Mouse (Mus musculus) liver, postnatal 0 days (tissue): ENCODE data around the gene Dazap2. TPM values are rescaled to one million over a fixed set of nuclear protein-coding genes. Genes with fewer than 3 reads are reported as not detected.
A peak's percentile ranks its signal among the peaks of the same experiment; 100 is the strongest.

ENCODE experiments used
- ATAC-seq: fragments of 200-750 bp; cut with Nextera tagmentation; 2 replicates; pipeline ENCODE4 v1.8.0; 2017; ENCODE audit warnings: mild to moderate bottlenecking, moderate library complexity
- DNase-seq: peaks from one replicate; pipeline ENCODE4 v3.0.0-alpha.2; 2016
- H3K27ac ChIP-seq: fragments of 300-500 bp; sonication (generic); 2 replicates; pipeline ENCODE4 v1.5.1; 2014; ENCODE audit warnings: antibody characterized with exemption, moderate library complexity, mild to moderate bottlenecking, low read depth
- H3K27me3 ChIP-seq: fragments of 300-500 bp; sonication (generic); 2 replicates; pipeline ENCODE4 v1.6.1; 2014; ENCODE audit warnings: low read length, control low read depth, mixed read lengths; ENCODE audit not compliant: insufficient read depth
- H3K36me3 ChIP-seq: fragments of 300-500 bp; sonication (generic); replicated peaks from 2 replicates; pipeline ENCODE4 v1.6.1; 2014; ENCODE audit warnings: mild to moderate bottlenecking, control low read depth, low read length, moderate library complexity, mixed read lengths; ENCODE audit not compliant: insufficient read depth
- H3K4me1 ChIP-seq: fragments of 300-500 bp; sonication (generic); 2 replicates; pipeline ENCODE4 v1.6.1; 2014; ENCODE audit warnings: antibody characterized with exemption, mild to moderate bottlenecking, control low read depth; ENCODE audit not compliant: insufficient read depth
- H3K4me2 ChIP-seq: fragments of 300-500 bp; sonication (generic); 2 replicates; pipeline ENCODE4 v1.6.1; 2014; ENCODE audit warnings: low read depth, mild to moderate bottlenecking, low read length, moderate library complexity, mixed read lengths
- H3K4me3 ChIP-seq: fragments of 300-500 bp; sonication (generic); 2 replicates; pipeline ENCODE4 v1.5.1; 2014; ENCODE audit warnings: low read depth, low read length
- H3K9ac ChIP-seq: fragments of 300-500 bp; sonication (generic); replicated peaks from 2 replicates; pipeline ENCODE4 v1.6.1; 2014; ENCODE audit warnings: mild to moderate bottlenecking, moderate library complexity
- H3K9me3 ChIP-seq: fragments of 300-500 bp; sonication (generic); 2 replicates; pipeline ENCODE4 v1.6.1; 2016; ENCODE audit warnings: mild to moderate bottlenecking, control low read depth, low read length, mixed read lengths
- CTCF ChIP-seq: sonication (generic); IDR thresholded peaks from 2 replicates; pipeline ENCODE4 v1.5.1; 2016; ENCODE audit warnings: antibody characterized with exemption, low read depth
- EP300 ChIP-seq: IDR thresholded peaks from 2 replicates; pipeline ENCODE4 v1.6.1; 2016; ENCODE audit warnings: antibody characterized with exemption, low read depth, mild to moderate bottlenecking
- WGBS: fragments of 180-500 bp; shearing (Covaris S2); extraction: QIAGEN DNeasy Blood & Tissue Kit; methylation state at CpG from one replicate; pipeline ENCODE4 v1.1.7; 2014; ENCODE audit not compliant: insufficient replicate concordance; 5-methylcytosine and 5-hydroxymethylcytosine counted together
- microRNA-seq: library from miRNA; unstranded; fragments of <30 nt; microRNA quantifications from one replicate; pipeline ENCODE4, GENCODE M21; 2016
- polyA plus RNA-seq: library from polyadenylated mRNA; unstranded; fragments of >200 nt; fragmentation: Nextera tagmentation; extraction: Ambion mirVana; gene quantifications from 2 replicates; pipeline ENCODE4 v1.2.1, GENCODE M21; 2015

Dazap2 gene
- polyA plus RNA-seq, 1 experiment from 2014 or later = 146 TPM

- H3K4me1 ChIP-seq = peaks cover 32% of the 10 kb centered on the region
- no peaks in the 10 kb centered on the region; the same call in 1 of the 2 replicates for H3K36me3 ChIP-seq
- H3K9me3 ChIP-seq = no peaks in the 10 kb centered on the region
- H3K27me3 ChIP-seq = no peaks in the 10 kb centered on the region
- no peak for TF ChIP-seq EP300
- TF ChIP-seq CTCF = no peak
- ATAC-seq (0 out of 2 replicates have a peak, but pooled peaks have one; percentile 19), DNase-seq (peak; percentile 29)
- H3K9ac ChIP-seq = no peak overlapping the region; the same call in 1 of the 2 replicates
- peak overlapping the region; percentile 71 for H3K4me2 ChIP-seq
- H3K27ac ChIP-seq = peak overlapping the region; percentile 70
- H3K4me3 ChIP-seq = peak overlapping the region; percentile 52
- WGBS = 6% methylated on average over 7 of the region's 7 CpGs
These were observed 51.1 kb downstream of the Dazap2 start for GRCm38 (mm10) chr15:100666219-100666696.

GRCm38 (mm10) chr15:100666851-100667250 lies 51.7 kb downstream of the Dazap2 start:
- WGBS = 16% methylated on average over 12 of the region's 12 CpGs
- Histone ChIP-seq H3K9ac (peak overlapping the region; percentile 41; the same call in 1 of the 2 replicates), H3K27ac (peak overlapping the region; percentile 70), H3K4me2 (peak overlapping the region; percentile 71), H3K36me3 (no peaks in the 10 kb centered on the region), H3K27me3 (no peaks in the 10 kb centered on the region), H3K4me1 (peaks cover 32% of the 10 kb centered on the region), H3K9me3 (no peaks in the 10 kb centered on the region), H3K4me3 (peak overlapping the region; percentile 52)
- ATAC-seq (no peak), DNase-seq (no peak)
- TF ChIP-seq CTCF (no peak), EP300 (no peak)

DNA sequence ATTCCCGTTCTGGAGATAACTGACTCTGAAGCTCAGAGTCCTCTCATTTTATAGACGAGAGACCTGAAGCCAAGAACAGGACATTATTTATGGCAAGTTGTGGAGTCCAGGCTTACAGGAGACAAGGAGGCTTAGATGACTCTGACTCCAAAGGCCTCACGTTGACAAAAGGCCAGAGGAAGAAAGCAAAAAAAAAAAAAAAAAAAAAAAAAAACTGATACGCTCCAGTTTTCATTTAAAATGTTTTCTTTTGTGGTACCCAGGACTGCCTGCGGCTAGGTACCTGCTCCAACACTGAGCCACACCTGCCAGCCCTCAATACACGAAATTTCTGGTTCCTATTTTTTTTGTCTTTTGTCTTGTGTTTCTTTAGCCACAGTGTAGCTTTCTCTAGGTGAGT lies 52.3 kb downstream of the Dazap2 start:
- no peaks in the 10 kb centered on the region for H3K27me3 ChIP-seq
- H3K4me3 ChIP-seq = peak overlapping the region; percentile 52
- no peak for TF ChIP-seq CTCF
- TF ChIP-seq EP300 = no peak
- DNase-seq (no peak), ATAC-seq (no peak)
- H3K36me3 ChIP-seq = no peaks in the 10 kb centered on the region
- H3K4me2 ChIP-seq = peak overlapping the region; percentile 71
- H3K27ac ChIP-seq = peak overlapping the region; percentile 70
- 29% methylated on average over 6 of the region's 6 CpGs for WGBS
- H3K9me3 ChIP-seq = no peaks in the 10 kb centered on the region
- peaks cover 32% of the 10 kb centered on the region for H3K4me1 ChIP-seq
- peak overlapping the region; percentile 41; the same call in 1 of the 2 replicates for H3K9ac ChIP-seq

DNA sequence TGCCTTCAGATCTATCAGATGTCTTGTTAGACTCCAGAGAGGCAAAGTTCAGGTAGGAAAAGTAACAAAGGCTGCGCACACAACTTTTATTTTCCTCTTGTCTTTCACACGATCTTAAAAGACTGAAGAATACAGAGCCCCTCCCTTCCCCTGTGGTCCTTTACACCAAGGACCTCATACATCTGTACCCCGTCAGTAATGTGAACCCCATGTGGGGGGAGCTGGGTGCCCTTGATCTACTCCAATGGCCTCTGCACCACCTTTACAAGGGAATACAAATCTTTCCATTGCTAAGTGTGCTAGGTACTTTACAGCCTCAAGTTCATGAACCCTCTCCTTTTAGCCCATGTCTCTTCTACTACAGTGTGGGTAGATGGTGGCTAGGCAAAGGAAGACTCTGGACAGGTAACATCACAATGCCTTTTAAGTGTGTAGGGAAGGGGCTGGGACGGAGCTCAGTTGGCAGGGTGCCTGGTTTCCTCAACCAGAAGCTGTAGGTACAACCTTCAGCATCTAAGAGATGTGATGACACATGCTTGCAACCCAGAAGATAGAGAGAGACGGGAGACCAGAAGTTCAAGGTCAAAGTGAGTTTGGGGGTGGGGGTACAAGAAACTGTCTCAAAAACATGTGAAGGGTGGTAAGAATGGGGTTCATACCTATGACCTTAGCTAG lies 52.9 kb downstream of the Dazap2 start:
- 51% methylated on average over 5 of the region's 5 CpGs for WGBS
- ATAC-seq (no peak), DNase-seq (no peak)
- no peak for TF ChIP-seq CTCF
- TF ChIP-seq EP300 = no peak
- peak overlapping the region; percentile 16; the same call in 1 of the 2 replicates for H3K9ac ChIP-seq
- H3K27ac ChIP-seq = peak overlapping the region; percentile 52
- H3K36me3 ChIP-seq = no peaks in the 10 kb centered on the region
- H3K4me1 ChIP-seq = peaks cover 35% of the 10 kb centered on the region
- H3K4me2 ChIP-seq = peak overlapping the region; percentile 71
- no peaks in the 10 kb centered on the region for H3K27me3 ChIP-seq
- H3K4me3 ChIP-seq = peak overlapping the region; percentile 52
- no peaks in the 10 kb centered on the region for H3K9me3 ChIP-seq

DNA sequence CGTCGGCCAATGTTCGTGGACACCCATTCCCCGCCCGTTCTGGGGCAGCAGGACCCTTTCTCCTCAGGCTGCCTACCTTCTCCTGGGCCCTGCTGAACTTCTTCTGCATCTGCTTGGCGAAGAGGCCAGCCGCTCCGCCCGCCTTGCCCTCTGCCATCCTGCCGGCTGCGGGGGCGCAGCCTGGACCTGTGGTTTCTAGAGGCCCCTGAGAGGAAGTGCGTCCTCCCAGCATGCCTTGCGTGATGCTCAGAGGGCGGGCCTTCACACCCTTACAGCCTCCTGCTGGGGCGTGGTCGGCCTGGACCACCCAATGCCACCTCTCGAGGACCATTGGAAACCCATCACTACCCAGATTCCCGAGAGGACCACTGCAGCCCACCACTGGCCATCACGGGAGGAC lies 54.2 kb downstream of the Dazap2 start, which contains the start of gene Bin2:
Bin2 (minus strand) TSS at position 217 of the 400 bp plus-strand sequence.
- peak; percentile 78 for DNase-seq
- Histone ChIP-seq H3K4me2 (peak within 1 kb of the TSS; percentile 71), H3K27me3 (no peaks in the 10 kb centered on the region), H3K36me3 (no peaks in the 10 kb centered on the region), H3K9me3 (no peaks in the 10 kb centered on the region), H3K4me3 (peak within 1 kb of the TSS; percentile 52), H3K4me1 (peaks cover 39% of the 10 kb centered on the region), H3K27ac (peak within 1 kb of the TSS; percentile 64; the same call in 1 of the 2 replicates), H3K9ac (peak within 1 kb of the TSS; percentile 63)
- ATAC-seq = peak; percentile 37; the same call in 1 of the 2 replicates
- TF ChIP-seq EP300 (no peak), CTCF (no peak)
- 37% methylated on average over 20 of the region's 20 CpGs for WGBS

- TF ChIP-seq EP300 (no peak), CTCF (no peak)
- H3K4me2 ChIP-seq = no peak overlapping the region; the same call in 1 of the 2 replicates
- no peak overlapping the region for H3K4me3 ChIP-seq
- no peak overlapping the region for H3K9ac ChIP-seq
- H3K27me3 ChIP-seq = no peaks in the 10 kb centered on the region
- no peak overlapping the region for H3K27ac ChIP-seq
- WGBS = 76% methylated on average over 8 of the region's 8 CpGs
- peaks cover 41% of the 10 kb centered on the region for H3K4me1 ChIP-seq
- ATAC-seq = no peak
- DNase-seq = no peak
- no peaks in the 10 kb centered on the region for H3K9me3 ChIP-seq
- H3K36me3 ChIP-seq = no peaks in the 10 kb centered on the region
These were observed 54.9 kb downstream of the Dazap2 start for GRCm38 (mm10) chr15:100670004-100670403.

Small RNA genes lying within 50 kb of the gene (microRNA-seq; reads per million reads assigned to microRNA genes)
- not detected for gene Mir6961

Other genes with a start within 250 kb of the Dazap2 start
- gene Gm5475, start 193.2 kb upstream of the Dazap2 start, polyA plus RNA-seq = 0.04 TPM in 1 of 2 replicates, not detected in the other
- 15.0 and 16.3 TPM in 2 replicates for gene Slc11a2, start 190.3 kb upstream of the Dazap2 start, polyA plus RNA-seq
- 14.4 and 16.3 TPM in 2 replicates for gene Letmd1, start 146.3 kb upstream of the Dazap2 start, polyA plus RNA-seq
- 0.89 and 1.1 TPM in 2 replicates for gene Csrnp2, start 119.9 kb upstream of the Dazap2 start, polyA plus RNA-seq
- gene Tfcp2, start 63.3 kb upstream of the Dazap2 start, polyA plus RNA-seq = 4.0 TPM in 2 replicates
- gene Pou6f1, start 15.4 kb upstream of the Dazap2 start, polyA plus RNA-seq = 0.74 and 0.79 TPM in 2 replicates
- gene Smagp, start 21.6 kb downstream of the Dazap2 start, polyA plus RNA-seq = 21.7 and 24.8 TPM in 2 replicates
- gene Bin2, start 54.2 kb downstream of the Dazap2 start, polyA plus RNA-seq = 16.2 and 20.3 TPM in 2 replicates
- 29.5 and 31.5 TPM in 2 replicates for gene Cela1, start 72.6 kb downstream of the Dazap2 start, polyA plus RNA-seq
- gene Galnt6, start 114.0 kb downstream of the Dazap2 start, polyA plus RNA-seq = 1.3 and 1.6 TPM in 2 replicates
- 1.0 and 1.1 TPM in 2 replicates for gene Slc4a8, start 146.4 kb downstream of the Dazap2 start, polyA plus RNA-seq